Mouse (Mus musculus): ENCODE data around the gene Fam83d. TPM values are rescaled to one million over a fixed set of nuclear protein-coding genes. Genes with fewer than 3 reads are reported as not detected.

Gene Fam83d
- polyA plus RNA-seq, 1 experiment from 2014 or later = 32.5 TPM

DNA sequence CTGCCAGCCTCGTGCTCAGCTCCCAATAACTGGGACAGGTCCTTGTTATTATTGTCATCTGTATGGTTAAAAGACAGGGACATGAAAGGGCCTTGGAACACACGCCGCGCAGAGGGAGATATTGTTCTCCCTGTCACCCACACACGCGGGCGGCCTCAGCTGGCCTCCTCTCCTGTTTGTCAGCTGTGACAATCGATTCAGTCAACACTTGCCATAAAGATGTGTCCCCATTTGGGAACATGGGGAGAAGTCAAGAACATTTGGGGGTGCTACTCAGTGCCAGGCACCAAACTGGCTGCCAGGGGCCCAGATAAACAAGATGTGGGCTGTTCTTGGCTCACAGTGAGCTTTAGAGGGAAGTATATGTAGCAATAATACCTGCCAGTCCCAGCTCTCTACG lies 18.5 kb upstream of the Fam83d start:
- WGBS = 86% methylated on average over 9 of the region's 9 CpGs
- no peaks in the 10 kb centered on the region for H3K36me3 ChIP-seq
- 0 out of 2 replicates have a peak, but pooled peaks cover 5% of the 10 kb centered on the region for H3K4me1 ChIP-seq
- no peak overlapping the region for H3K4me3 ChIP-seq
- no peaks in the 10 kb centered on the region for H3K9me3 ChIP-seq (replicated peaks)
- ATAC-seq (ENCODE audit: low FRiP score) = no peak
- H3K4me2 ChIP-seq (replicated peaks) = no peak overlapping the region
- H3K27ac ChIP-seq = no peak overlapping the region
- H3K9ac ChIP-seq = no peak overlapping the region
- 0 out of 2 replicates have a peak, but pooled peaks cover 3% of the 10 kb centered on the region for H3K27me3 ChIP-seq

DNA sequence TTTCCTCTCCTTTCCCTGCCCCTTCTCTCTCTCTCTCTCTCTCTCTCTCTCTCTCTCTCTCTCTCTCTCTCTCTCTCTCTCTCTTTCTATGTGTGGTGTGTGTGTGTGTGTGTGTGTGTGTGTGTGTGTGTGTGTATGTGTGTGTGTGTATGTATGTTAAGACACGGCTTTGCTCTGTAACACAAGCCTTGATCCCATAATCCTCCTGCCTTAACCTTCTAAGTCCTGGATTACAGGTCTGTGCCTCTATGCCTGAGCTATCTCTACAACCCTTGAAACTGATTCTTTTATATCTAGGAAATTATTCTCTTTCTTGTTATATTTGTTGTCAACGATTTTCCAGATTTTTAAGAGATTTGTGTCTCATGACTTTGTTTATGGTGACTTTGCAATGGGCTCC lies 7.7 kb upstream of the Fam83d start:
- Histone ChIP-seq H3K4me2 (replicated peaks) (no peak overlapping the region), H3K27ac (no peak overlapping the region), H3K4me3 (no peak overlapping the region), H3K27me3 (no peaks in the 10 kb centered on the region), H3K36me3 (no peaks in the 10 kb centered on the region), H3K9ac (no peak overlapping the region), H3K4me1 (no peaks in the 10 kb centered on the region), H3K9me3 (replicated peaks) (no peaks in the 10 kb centered on the region)
- 76% methylated on average over 2 of the region's 2 CpGs for WGBS
- no peak for ATAC-seq (ENCODE audit: low FRiP score)

GRCm38 (mm10) chr2:158762339-158762738 lies 5.6 kb upstream of the Fam83d start:
- no peaks in the 10 kb centered on the region for H3K36me3 ChIP-seq
- no peak overlapping the region for H3K27ac ChIP-seq
- WGBS = 86% methylated on average over 5 of the region's 5 CpGs
- H3K27me3 ChIP-seq = no peaks in the 10 kb centered on the region
- no peak for ATAC-seq (ENCODE audit: low FRiP score)
- 0 out of 2 replicates have a peak, but pooled peaks cover 1% of the 10 kb centered on the region for H3K4me1 ChIP-seq
- H3K4me2 ChIP-seq (replicated peaks) = no peak overlapping the region
- H3K4me3 ChIP-seq = no peak overlapping the region
- no peaks in the 10 kb centered on the region for H3K9me3 ChIP-seq (replicated peaks)
- no peak overlapping the region for H3K9ac ChIP-seq

DNA sequence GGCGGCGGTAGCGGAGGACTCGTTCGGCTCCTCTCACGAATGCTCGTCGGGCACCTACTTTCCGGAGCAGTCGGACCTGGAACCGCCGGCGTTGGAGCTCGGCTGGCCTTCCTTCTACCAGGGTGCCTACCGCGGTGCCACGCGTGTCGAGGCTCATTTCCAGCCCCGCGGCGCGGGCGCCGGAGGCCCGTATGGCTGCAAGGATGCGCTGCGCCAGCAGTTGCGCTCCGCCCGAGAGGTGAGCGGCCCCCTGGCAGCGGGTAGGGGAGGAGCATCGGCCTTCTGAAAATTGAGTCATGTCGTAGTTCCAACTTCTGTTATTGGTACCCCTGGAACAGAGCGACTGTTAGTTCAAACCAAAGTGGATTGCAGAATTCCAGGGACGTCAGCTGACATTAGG lies 457 bp downstream of the Fam83d start:
- Histone ChIP-seq H3K9ac (peak overlapping the region; percentile 73), H3K4me2 (replicated peaks) (peak overlapping the region; percentile 97), H3K4me1 (peaks cover 43% of the 10 kb centered on the region), H3K4me3 (peak overlapping the region; percentile 67), H3K9me3 (replicated peaks) (no peaks in the 10 kb centered on the region), H3K36me3 (no peaks in the 10 kb centered on the region), H3K27me3 (no peaks in the 10 kb centered on the region), H3K27ac (peak overlapping the region; percentile 62; the same call in 1 of the 2 replicates)
- under 1% methylated on average over 37 of the region's 37 CpGs for WGBS
- ATAC-seq (ENCODE audit: low FRiP score) = peak; percentile 15; the same call in 1 of the 2 replicates

DNA sequence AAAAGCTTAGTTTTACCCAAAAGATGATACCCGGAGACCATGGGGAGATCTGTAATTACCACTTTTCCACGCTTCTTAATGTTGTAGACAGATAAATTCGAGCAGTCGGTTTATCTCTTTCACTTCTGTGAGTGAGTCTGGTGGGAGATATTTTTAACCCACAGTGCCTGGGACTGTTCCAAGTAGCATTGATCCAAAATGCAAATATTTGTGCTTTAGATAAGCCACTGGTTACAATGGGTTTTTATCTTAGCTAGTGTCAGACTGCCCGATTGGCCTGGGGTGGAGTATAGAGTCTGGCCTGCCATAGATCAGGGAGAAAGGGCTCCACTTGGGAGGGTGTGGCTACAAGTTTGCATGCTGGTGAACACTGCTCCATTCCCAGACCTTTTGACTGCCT lies 878 bp downstream of the Fam83d start:
- H3K27ac ChIP-seq = no peak overlapping the region
- no peaks in the 10 kb centered on the region for H3K36me3 ChIP-seq
- WGBS = 6% methylated on average over 5 of the region's 5 CpGs
- H3K27me3 ChIP-seq = no peaks in the 10 kb centered on the region
- peak overlapping the region; percentile 97 for H3K4me2 ChIP-seq (replicated peaks)
- peaks cover 46% of the 10 kb centered on the region for H3K4me1 ChIP-seq
- H3K9ac ChIP-seq = peak overlapping the region; percentile 73
- H3K9me3 ChIP-seq (replicated peaks) = no peaks in the 10 kb centered on the region
- peak overlapping the region; percentile 67 for H3K4me3 ChIP-seq
- no peak for ATAC-seq (ENCODE audit: low FRiP score)

DNA sequence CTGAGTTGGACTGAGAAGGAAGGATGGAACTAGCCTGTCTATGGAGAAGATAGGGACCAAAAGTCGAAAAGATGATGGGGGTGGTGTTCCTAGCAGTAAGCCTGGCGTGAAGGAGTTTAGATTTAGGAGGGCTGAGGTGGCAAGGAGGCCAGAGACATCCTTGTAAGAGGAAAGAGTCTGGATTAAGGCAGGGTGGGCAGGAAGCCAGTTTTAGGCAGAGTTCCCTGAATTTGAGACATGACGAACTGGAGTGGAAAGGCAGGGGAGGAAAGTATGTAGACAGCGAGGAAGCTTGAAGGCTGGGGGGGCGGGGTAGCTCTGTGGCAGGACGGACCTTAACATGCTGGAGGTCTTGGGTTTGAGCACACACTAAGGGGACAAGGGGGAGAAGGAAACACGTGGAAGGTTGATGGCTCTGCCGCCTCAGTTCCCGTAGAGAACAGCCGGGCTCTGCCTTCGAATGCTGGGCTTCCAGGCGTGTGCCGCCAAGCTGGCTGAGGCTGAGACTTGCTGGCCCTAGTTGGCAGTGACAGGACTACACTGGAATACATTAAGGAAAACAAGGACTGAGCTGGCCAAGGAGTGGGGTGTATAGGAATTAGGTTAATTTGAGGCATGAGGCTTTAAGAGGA lies 2.3 kb downstream of the Fam83d start:
- H3K27ac ChIP-seq = no peak overlapping the region
- H3K9ac ChIP-seq = peak overlapping the region; percentile 73
- peaks cover 46% of the 10 kb centered on the region for H3K4me1 ChIP-seq
- peak overlapping the region; percentile 67 for H3K4me3 ChIP-seq
- H3K4me2 ChIP-seq (replicated peaks) = peak overlapping the region; percentile 97
- no peaks in the 10 kb centered on the region for H3K27me3 ChIP-seq
- no peaks in the 10 kb centered on the region for H3K9me3 ChIP-seq (replicated peaks)
- 41% methylated on average over 13 of the region's 13 CpGs for WGBS
- no peaks in the 10 kb centered on the region for H3K36me3 ChIP-seq
- no peak for ATAC-seq (ENCODE audit: low FRiP score)

- Histone ChIP-seq H3K4me2 (replicated peaks) (peak overlapping the region; percentile 97), H3K9me3 (replicated peaks) (no peaks in the 10 kb centered on the region), H3K36me3 (no peaks in the 10 kb centered on the region), H3K27me3 (no peaks in the 10 kb centered on the region), H3K27ac (no peak overlapping the region), H3K4me1 (peaks cover 46% of the 10 kb centered on the region), H3K4me3 (peak overlapping the region; percentile 67; the same call in 1 of the 2 replicates), H3K9ac (0 out of 2 replicates have a peak overlapping the region, but pooled peaks have one; percentile 24)
- WGBS = 47% methylated on average over 11 of the region's 11 CpGs
- no peak for ATAC-seq (ENCODE audit: low FRiP score)
Observed at GRCm38 (mm10) chr2:158771066-158771763, 3.3 kb downstream of the Fam83d start.

GRCm38 (mm10) chr2:158772808-158773207 lies 4.9 kb downstream of the Fam83d start:
- no peak overlapping the region for H3K27ac ChIP-seq
- H3K4me2 ChIP-seq (replicated peaks) = no peak overlapping the region
- H3K27me3 ChIP-seq = no peaks in the 10 kb centered on the region
- WGBS = 85% methylated on average over 13 of the region's 13 CpGs
- ATAC-seq (ENCODE audit: low FRiP score) = no peak
- H3K4me1 ChIP-seq = peaks cover 55% of the 10 kb centered on the region
- no peaks in the 10 kb centered on the region for H3K9me3 ChIP-seq (replicated peaks)
- no peak overlapping the region for H3K9ac ChIP-seq
- no peaks in the 10 kb centered on the region for H3K36me3 ChIP-seq
- H3K4me3 ChIP-seq = no peak overlapping the region

DNA sequence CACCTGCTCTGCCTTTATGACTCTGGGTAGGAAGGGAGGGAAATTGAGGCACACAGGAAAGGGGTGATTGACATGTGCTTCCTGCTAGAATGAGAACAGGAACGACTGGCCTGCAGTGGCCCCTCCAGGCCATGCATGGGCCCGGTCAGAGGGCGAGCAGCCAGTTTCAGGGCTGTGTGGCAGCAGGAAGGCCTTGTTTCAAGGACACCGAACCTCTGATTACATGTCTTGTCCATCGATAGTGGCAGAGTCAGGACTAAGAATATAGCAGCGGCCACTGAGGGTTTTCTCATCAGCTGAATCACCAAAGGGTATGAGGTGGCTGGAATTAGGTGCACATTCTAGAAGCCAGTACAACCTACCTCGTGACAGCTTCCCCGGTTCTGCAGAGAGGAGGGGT lies 7.0 kb downstream of the Fam83d start:
- Histone ChIP-seq H3K4me1 (peaks cover 39% of the 10 kb centered on the region), H3K9ac (no peak overlapping the region), H3K4me3 (no peak overlapping the region), H3K27ac (no peak overlapping the region), H3K27me3 (no peaks in the 10 kb centered on the region), H3K36me3 (no peaks in the 10 kb centered on the region), H3K9me3 (replicated peaks) (no peaks in the 10 kb centered on the region), H3K4me2 (replicated peaks) (no peak overlapping the region)
- 80% methylated on average over 8 of the region's 8 CpGs for WGBS
- no peak for ATAC-seq (ENCODE audit: low FRiP score)

GRCm38 (mm10) chr2:158776716-158777115 lies 8.8 kb downstream of the Fam83d start:
- H3K4me1 ChIP-seq = peaks cover 21% of the 10 kb centered on the region
- no peaks in the 10 kb centered on the region for H3K27me3 ChIP-seq
- peaks cover 8% of the 10 kb centered on the region for H3K36me3 ChIP-seq
- no peak overlapping the region for H3K4me2 ChIP-seq (replicated peaks)
- H3K4me3 ChIP-seq = no peak overlapping the region
- 97% methylated on average over 4 of the region's 4 CpGs for WGBS
- H3K9ac ChIP-seq = no peak overlapping the region
- ATAC-seq (ENCODE audit: low FRiP score) = no peak
- H3K9me3 ChIP-seq (replicated peaks) = no peaks in the 10 kb centered on the region
- no peak overlapping the region for H3K27ac ChIP-seq

DNA sequence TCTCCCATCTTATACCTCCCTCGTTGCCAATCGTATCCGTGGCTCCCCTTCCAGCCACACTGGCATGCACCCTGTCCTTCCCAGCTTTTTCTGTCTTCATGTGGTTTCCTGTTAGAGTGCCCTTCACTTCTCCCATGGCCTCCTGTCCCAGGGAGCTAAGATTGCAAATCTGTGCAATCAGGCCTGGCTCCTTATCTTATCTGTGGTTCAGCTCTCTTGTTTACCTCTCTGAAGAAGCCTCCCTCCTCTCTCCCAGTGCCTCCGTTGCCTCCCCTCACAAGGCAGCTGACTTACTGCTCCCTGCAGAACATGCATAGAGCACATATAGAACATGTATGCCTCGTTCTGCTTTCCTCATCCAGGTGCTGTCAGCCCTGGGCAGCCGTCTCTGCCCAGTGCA lies 9.6 kb downstream of the Fam83d start:
- Histone ChIP-seq H3K36me3 (peaks cover 10% of the 10 kb centered on the region), H3K4me2 (replicated peaks) (no peak overlapping the region), H3K9ac (no peak overlapping the region), H3K9me3 (replicated peaks) (no peaks in the 10 kb centered on the region), H3K27me3 (no peaks in the 10 kb centered on the region), H3K4me1 (peaks cover 16% of the 10 kb centered on the region), H3K4me3 (no peak overlapping the region), H3K27ac (no peak overlapping the region)
- 80% methylated on average over 6 of the region's 6 CpGs for WGBS
- no peak for ATAC-seq (ENCODE audit: low FRiP score)

- Histone ChIP-seq H3K36me3 (peaks cover 19% of the 10 kb centered on the region), H3K4me1 (peaks cover 16% of the 10 kb centered on the region), H3K27me3 (no peaks in the 10 kb centered on the region), H3K9me3 (replicated peaks) (no peaks in the 10 kb centered on the region), H3K9ac (no peak overlapping the region), H3K4me2 (replicated peaks) (no peak overlapping the region), H3K4me3 (no peak overlapping the region), H3K27ac (no peak overlapping the region)
- no peak for ATAC-seq (ENCODE audit: low FRiP score)
- 86% methylated on average over 7 of the region's 7 CpGs for WGBS
Observed at GRCm38 (mm10) chr2:158778349-158778748, 10.5 kb downstream of the Fam83d start.

GRCm38 (mm10) chr2:158781126-158781525 lies 13.2 kb downstream of the Fam83d start:
- H3K4me2 ChIP-seq (replicated peaks) = no peak overlapping the region
- H3K9ac ChIP-seq = no peak overlapping the region
- ATAC-seq (ENCODE audit: low FRiP score) = no peak
- 96% methylated on average over 7 of the region's 7 CpGs for WGBS
- no peaks in the 10 kb centered on the region for H3K27me3 ChIP-seq
- peaks cover 42% of the 10 kb centered on the region for H3K36me3 ChIP-seq
- H3K9me3 ChIP-seq (replicated peaks) = no peaks in the 10 kb centered on the region
- no peak overlapping the region for H3K27ac ChIP-seq
- no peak overlapping the region for H3K4me3 ChIP-seq
- H3K4me1 ChIP-seq = peaks cover 14% of the 10 kb centered on the region

Measured in hindbrain, embryonic 12.5 days (tissue).